Mouse (Mus musculus) MEL (cell line): ENCODE data around the gene Gm20671. TPM values are rescaled to one million over a fixed set of nuclear protein-coding genes. Genes with fewer than 3 reads are reported as not detected.

Experiments
- DNase-seq: peaks from one replicate; pipeline ENCODE4 v3.0.0; 2011; ENCODE audit warnings: low read depth, low spot score
- H3K27ac ChIP-seq: 2 replicates; pipeline ENCODE4 v1.5.1; 2012; ENCODE audit warnings: low read depth, mild to moderate bottlenecking, control low read depth, low read length, moderate library complexity; ENCODE audit not compliant: control insufficient read depth
- H3K27me3 ChIP-seq, 2 experiments: fragments of 150-350 bp in 1 of 2; sonication (generic) in 1 of 2; 2 replicates each; pipeline ENCODE4 v1.6.1; 2012; ENCODE audit warnings: low read length in 2 of 2, mild to moderate bottlenecking in 2 of 2, improper control_type of control experiment in 1 of 2, moderate library complexity in 1 of 2; ENCODE audit not compliant: insufficient read depth in 2 of 2, control insufficient read depth in 1 of 2
- H3K36me3 ChIP-seq, 2 experiments: 2 replicates each; pipeline ENCODE4 v1.6.1; 2012 to 2014; ENCODE audit warnings: low read length in 2 of 2, improper control_type of control experiment in 1 of 2, inconsistent platforms in 1 of 2, mild to moderate bottlenecking in 1 of 2; ENCODE audit not compliant: insufficient read depth in 2 of 2, control insufficient read depth in 1 of 2
- H3K4me1 ChIP-seq, 2 experiments: fragments of 150-350 bp in 1 of 2; sonication (generic) in 1 of 2; 2 replicates each; pipeline ENCODE4 v1.6.1; 2012; ENCODE audit warnings: low read length in 2 of 2, improper control_type of control experiment in 1 of 2, mild to moderate bottlenecking in 1 of 2; ENCODE audit not compliant: insufficient read depth in 2 of 2, control insufficient read depth in 1 of 2
- H3K4me3 ChIP-seq, 2 experiments: fragments of 150-350 bp in 1 of 2; sonication (generic) in 1 of 2; 2 replicates each; pipeline ENCODE4 v1.5.1; 2012; ENCODE audit warnings: low read depth in 2 of 2, low read length in 2 of 2, mild to moderate bottlenecking in 2 of 2, moderate library complexity in 2 of 2, control low read depth in 1 of 2, improper control_type of control experiment in 1 of 2; ENCODE audit not compliant: control insufficient read depth in 1 of 2, insufficient read depth in 1 of 2
- H3K79me2 ChIP-seq: 2 replicates; pipeline ENCODE4 v1.6.1; 2012; ENCODE audit warnings: mild to moderate bottlenecking, low read length, moderate library complexity; ENCODE audit not compliant: control insufficient read depth, poor library complexity, insufficient read depth
- H3K9ac ChIP-seq: 2 replicates; pipeline ENCODE4 v1.6.1; 2012; ENCODE audit warnings: low read depth, mild to moderate bottlenecking, control low read depth, low read length, moderate library complexity; ENCODE audit not compliant: control insufficient read depth, poor library complexity, severe bottlenecking
- H3K9me3 ChIP-seq: fragments of 150-350 bp; sonication (generic); replicated peaks from 2 replicates; pipeline ENCODE4 v1.6.1; 2012; ENCODE audit warnings: mild to moderate bottlenecking, low read length, improper control_type of control experiment, moderate library complexity; ENCODE audit not compliant: insufficient read depth
- BHLHE40 ChIP-seq: IDR thresholded peaks from 2 replicates; pipeline ENCODE4 v1.6.1; 2012; ENCODE audit warnings: low read depth, mild to moderate bottlenecking, inconsistent platforms, low read length, improper control_type of control experiment, borderline replicate concordance
- CHD1 ChIP-seq: IDR thresholded peaks from 2 replicates; pipeline ENCODE4 v1.6.1; 2012; ENCODE audit warnings: low read depth, mild to moderate bottlenecking, inconsistent platforms, low read length, improper control_type of control experiment
- E2F4 ChIP-seq: IDR thresholded peaks from 2 replicates; pipeline ENCODE4 v1.6.1; 2011; ENCODE audit warnings: low read depth, low read length, improper control_type of control experiment, borderline replicate concordance
- EP300 ChIP-seq, 2 experiments: IDR thresholded peaks; 2 replicates each; pipeline ENCODE4 v1.6.1; 2011; ENCODE audit warnings: improper control_type of control experiment in 2 of 2, low read length in 2 of 2, low read depth in 1 of 2, mild to moderate bottlenecking in 1 of 2
- MAFK ChIP-seq: IDR thresholded peaks from 2 replicates; pipeline ENCODE4 v1.6.1; 2011; ENCODE audit warnings: low read depth, mild to moderate bottlenecking, low read length, improper control_type of control experiment, borderline replicate concordance
- MAX ChIP-seq: IDR thresholded peaks from 2 replicates; pipeline ENCODE4 v1.6.1; 2011; ENCODE audit warnings: low read length, improper control_type of control experiment
- NELFE ChIP-seq: IDR thresholded peaks from 2 replicates; pipeline ENCODE4 v1.6.1; 2011; ENCODE audit warnings: low read depth, low read length, improper control_type of control experiment
- POLR2A ChIP-seq, 2 experiments: IDR thresholded peaks; 2 replicates each; pipeline ENCODE4 v1.6.1; 2011 to 2012; ENCODE audit warnings: low read length in 2 of 2, mild to moderate bottlenecking in 2 of 2, control low read depth in 1 of 2, improper control_type of control experiment in 1 of 2, low read depth in 1 of 2, moderate library complexity in 1 of 2; ENCODE audit not compliant: control insufficient read depth in 1 of 2, insufficient read depth in 1 of 2, poor library complexity in 1 of 2
- POLR2AphosphoS5 ChIP-seq: IDR thresholded peaks from 2 replicates; pipeline ENCODE4 v1.6.1; 2012; ENCODE audit warnings: low read depth, borderline replicate concordance, mild to moderate bottlenecking, inconsistent platforms, low read length, moderate library complexity, mixed read lengths
- RCOR1 ChIP-seq: IDR thresholded peaks from 2 replicates; pipeline ENCODE4 v1.6.1; 2012; ENCODE audit warnings: low read depth, mild to moderate bottlenecking, inconsistent platforms, low read length, improper control_type of control experiment
- TCF12 ChIP-seq: IDR thresholded peaks from 2 replicates; pipeline ENCODE4 v1.6.1; 2014; ENCODE audit warnings: low read depth, mild to moderate bottlenecking, inconsistent platforms, low read length, improper control_type of control experiment, moderate library complexity
- UBTF ChIP-seq: IDR thresholded peaks from 2 replicates; pipeline ENCODE4 v1.6.1; 2012; ENCODE audit warnings: low read depth, mild to moderate bottlenecking, inconsistent platforms, low read length, improper control_type of control experiment, moderate library complexity, borderline replicate concordance; ENCODE audit not compliant: insufficient read depth
- USF1 ChIP-seq: IDR thresholded peaks from 2 replicates; pipeline ENCODE4 v1.6.1; 2014; ENCODE audit warnings: low read depth, mild to moderate bottlenecking, inconsistent platforms, low read length, improper control_type of control experiment, moderate library complexity
- ZMIZ1 ChIP-seq: IDR thresholded peaks from 2 replicates; pipeline ENCODE4 v1.6.1; 2012; ENCODE audit warnings: low read depth, mild to moderate bottlenecking, inconsistent platforms, low read length, improper control_type of control experiment, moderate library complexity
- ZNF384 ChIP-seq: IDR thresholded peaks from 2 replicates; pipeline ENCODE4 v1.6.1; 2012; ENCODE audit warnings: low read depth, mild to moderate bottlenecking, inconsistent platforms, low read length, improper control_type of control experiment
- polyA plus RNA-seq, 2 experiments: library from polyadenylated mRNA; stranded (reverse) in 1 of 2; unstranded in 1 of 2; fragments of >175 nt in 1 of 2; fragments of >200 nt in 1 of 2; gene quantifications; 2 replicates each; pipeline versions ENCODE4 v1.2.1 to v1.2.4; 2012; ENCODE audit warnings: low replicate concordance in 2 of 2, low read depth in 1 of 2; ENCODE audit not compliant: insufficient read length in 2 of 2, insufficient read depth in 1 of 2, missing spikeins in 1 of 2
- total RNA-seq: library from RNA; depleted of rRNA; stranded (reverse); fragments of 300-350 nt; gene quantifications from 2 replicates; pipeline ENCODE4 v1.2.3, GENCODE M21; 2012

Gene Gm20671
- total and polyA plus RNA-seq, 3 experiments: 7.3 TPM; not detected in 2

DNA sequence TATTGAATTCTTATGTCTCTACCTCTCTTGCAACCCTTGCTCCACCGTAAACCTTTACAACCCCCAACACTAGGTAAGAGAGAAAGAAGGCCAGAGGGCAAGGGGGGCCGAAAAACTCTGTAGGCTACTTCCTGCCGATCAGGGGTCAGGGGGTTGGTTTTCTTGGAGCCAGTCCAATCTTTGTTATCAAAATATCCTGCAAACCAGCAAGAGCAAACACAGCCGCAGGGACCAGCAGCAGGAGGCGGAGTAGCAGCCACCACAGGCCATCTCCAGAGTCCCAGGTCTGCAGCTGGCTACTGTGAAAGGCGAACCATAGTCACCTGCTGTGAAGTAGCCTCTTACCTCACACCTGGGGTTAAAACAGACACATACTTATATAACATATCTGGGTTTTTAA is 108.0 kb downstream of the Gm20671 start:
- H3K27ac ChIP-seq: no peak overlapping the region
- no peak for TF ChIP-seq MAFK
- TF ChIP-seq EP300 (IDR thresholded peaks at IDR 0.05; ENCODE audit: low read depth in 1 of 2, low read length in 2 of 2): no peak
- TF ChIP-seq UBTF: no peak
- no peak for TF ChIP-seq NELFE
- no peak for TF ChIP-seq POLR2AphosphoS5
- TF ChIP-seq MAX: no peak
- TF ChIP-seq CHD1: no peak
- TF ChIP-seq ZNF384: no peak
- no peak for TF ChIP-seq POLR2A (IDR thresholded peaks at IDR 0.05; ENCODE audit: control insufficient read depth in 1 of 2, insufficient read depth in 1 of 2, low read depth in 1 of 2, low read length in 2 of 2, poor library complexity in 1 of 2)
- no peak for TF ChIP-seq USF1
- no peak for TF ChIP-seq ZMIZ1
- TF ChIP-seq BHLHE40: no peak
- no peak for TF ChIP-seq E2F4
- DNase-seq: no peak

DNA sequence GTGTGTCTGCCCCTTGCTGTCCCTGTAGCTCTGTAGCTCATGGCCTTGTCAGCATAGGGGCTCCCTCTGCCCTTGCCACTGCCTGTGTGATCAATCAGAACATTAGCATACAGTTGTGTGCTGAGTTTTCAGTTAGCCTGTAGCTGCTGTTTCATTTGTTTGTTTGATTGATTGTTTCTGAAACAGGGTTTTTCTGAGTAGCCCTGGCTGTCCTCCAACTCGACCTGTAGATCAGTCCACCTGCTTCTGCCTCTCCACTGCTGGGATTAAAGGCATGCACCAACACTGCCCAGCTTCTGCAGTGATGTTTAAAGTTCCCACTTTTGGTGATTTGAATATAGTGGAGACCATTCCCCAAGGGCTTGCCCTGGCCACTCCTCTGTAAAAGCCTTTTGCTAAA is 109.2 kb downstream of the Gm20671 start:
- Histone ChIP-seq H3K4me1 (no peaks in the 10 kb centered on the region), H3K9ac (no peak overlapping the region), H3K9me3 (no peaks in the 10 kb centered on the region), H3K27me3 (no peaks in the 10 kb centered on the region), H3K27ac (no peak overlapping the region), H3K36me3 (no peaks in the 10 kb centered on the region), H3K4me3 (no peak overlapping the region), H3K79me2 (no peaks in the 10 kb centered on the region)
- no peak for TF ChIP-seq RCOR1
- TF ChIP-seq TCF12: no peak
- no peak for DNase-seq

More for the DNA sequence above, 108.0 kb downstream of the Gm20671 start:
- no peaks in the 10 kb centered on the region for H3K9me3 ChIP-seq
- H3K4me3 ChIP-seq: no peak overlapping the region
- H3K36me3 ChIP-seq: no peaks in the 10 kb centered on the region
- no peaks in the 10 kb centered on the region for H3K27me3 ChIP-seq
- peaks cover 0 to 2% of the 10 kb centered on the region in 2 experiments; a peak in 1 of 4 replicates for H3K4me1 ChIP-seq
- no peak overlapping the region for H3K9ac ChIP-seq
- H3K79me2 ChIP-seq: no peaks in the 10 kb centered on the region
